Mouse (Mus musculus): Measurements from ENCODE around the gene Gm5127. TPM values are rescaled to one million over a fixed set of nuclear protein-coding genes. Genes with fewer than 3 reads are reported as not detected.

Gm5127 gene
- polyA plus RNA-seq, 1 experiment from 2014 or later = not detected

DNA sequence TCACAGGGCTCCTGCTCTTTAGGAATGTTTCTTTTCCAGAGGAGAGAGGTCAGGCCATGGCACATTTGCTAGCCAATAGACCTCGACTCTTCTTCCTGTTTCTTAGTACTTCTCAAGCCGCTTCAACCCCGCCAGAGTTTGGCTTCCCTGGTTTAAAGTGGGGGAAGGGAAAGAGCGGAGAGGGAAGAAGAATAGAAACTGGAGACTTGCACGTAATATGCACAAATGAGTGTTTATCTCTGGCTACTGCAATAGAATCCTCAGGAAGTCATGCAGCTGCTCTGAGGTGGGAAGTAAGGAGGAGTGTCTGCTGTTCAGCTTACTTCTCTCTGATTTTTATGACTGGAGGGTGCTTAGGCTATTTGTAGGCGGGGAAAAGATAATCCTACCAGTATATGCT, 20.4 kb downstream of the Gm5127 start, which contains the start of gene Cysltr1:
Gene Cysltr1 (minus strand): TSS at position 294 of the 400 bp plus-strand sequence.
- WGBS = 28% methylated on average over 6 of the region's 6 CpGs
- no peak for ATAC-seq (ENCODE audit: low read depth)
- no peaks in the 10 kb centered on the region for H3K9me3 ChIP-seq (ENCODE audit: control insufficient read depth, low read length)

DNA sequence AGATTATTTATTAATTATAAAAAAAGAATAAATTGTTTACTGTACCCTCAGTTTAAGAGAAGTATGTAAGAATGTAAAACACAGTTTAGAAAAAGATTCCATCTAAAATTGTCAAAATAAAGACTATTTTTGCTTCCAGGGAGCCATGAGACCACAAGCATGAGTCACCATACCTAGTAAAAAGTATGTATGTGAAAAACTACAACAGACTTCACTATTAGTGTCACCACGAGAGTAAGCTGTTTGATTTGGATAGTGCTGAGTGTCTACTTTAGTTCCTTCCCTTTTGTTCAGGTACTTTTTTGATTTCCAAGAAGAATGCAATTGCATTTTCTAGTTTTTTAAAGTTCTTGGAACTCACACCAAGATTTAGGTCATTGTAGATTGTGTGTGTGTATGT, 39.5 kb downstream of the Gm5127 start:
- Histone ChIP-seq H3K36me3 (ENCODE audit: control insufficient read depth, insufficient read depth, low read length) (no peaks in the 10 kb centered on the region), H3K27ac (ENCODE audit: low read depth, low read length) (no peak overlapping the region), H3K4me2 (ENCODE audit: low read depth, low read length) (no peak overlapping the region), H3K9me3 (ENCODE audit: control insufficient read depth, low read length) (no peaks in the 10 kb centered on the region), H3K4me3 (ENCODE audit: low read depth, low read length) (no peak overlapping the region), H3K9ac (replicated peaks; ENCODE audit: low read depth, low read length) (no peak overlapping the region), H3K27me3 (ENCODE audit: control insufficient read depth, insufficient read depth, low read length) (no peaks in the 10 kb centered on the region), H3K4me1 (ENCODE audit: control insufficient read depth, insufficient read depth, low read length) (no peaks in the 10 kb centered on the region)
- no peak for ATAC-seq (ENCODE audit: low read depth)
- 71% methylated on average over 1 of the region's 1 CpGs for WGBS

More for the DNA sequence above, 20.4 kb downstream of the Gm5127 start, which contains the start of gene Cysltr1:
- H3K4me3 ChIP-seq (ENCODE audit: low read depth, low read length) = no peak within 1 kb of the TSS
- H3K9ac ChIP-seq (replicated peaks; ENCODE audit: low read depth, low read length) = no peak within 1 kb of the TSS
- no peaks in the 10 kb centered on the region for H3K27me3 ChIP-seq (ENCODE audit: control insufficient read depth, insufficient read depth, low read length)
- no peaks in the 10 kb centered on the region for H3K36me3 ChIP-seq (ENCODE audit: control insufficient read depth, insufficient read depth, low read length)
- H3K27ac ChIP-seq (ENCODE audit: low read depth, low read length) = no peak within 1 kb of the TSS
- no peak within 1 kb of the TSS for H3K4me2 ChIP-seq (ENCODE audit: low read depth, low read length)
- H3K4me1 ChIP-seq (ENCODE audit: control insufficient read depth, insufficient read depth, low read length) = no peaks in the 10 kb centered on the region

DNA sequence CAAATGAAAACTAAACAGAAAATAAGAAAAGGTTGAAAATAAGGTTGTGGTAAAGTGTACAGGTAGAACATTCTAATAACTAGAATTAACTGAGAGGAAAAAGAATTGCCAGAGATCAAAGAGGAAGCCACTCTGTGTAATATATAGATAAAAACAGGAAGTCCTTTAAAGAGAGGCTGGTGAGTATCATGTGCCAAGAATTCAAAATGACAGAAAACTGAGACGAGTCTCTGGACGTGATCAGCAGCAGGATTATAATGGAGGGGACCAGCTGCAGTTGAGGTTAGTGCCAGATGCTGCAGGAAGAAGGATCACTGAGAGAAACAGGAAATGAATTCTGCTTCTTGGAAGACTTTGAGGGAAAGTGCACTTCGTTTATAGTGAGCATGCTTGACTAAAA, 40.7 kb downstream of the Gm5127 start:
- Histone ChIP-seq H3K9me3 (ENCODE audit: control insufficient read depth, low read length) (no peaks in the 10 kb centered on the region), H3K27me3 (ENCODE audit: control insufficient read depth, insufficient read depth, low read length) (no peaks in the 10 kb centered on the region), H3K27ac (ENCODE audit: low read depth, low read length) (no peak overlapping the region), H3K36me3 (ENCODE audit: control insufficient read depth, insufficient read depth, low read length) (no peaks in the 10 kb centered on the region), H3K4me2 (ENCODE audit: low read depth, low read length) (no peak overlapping the region), H3K9ac (replicated peaks; ENCODE audit: low read depth, low read length) (no peak overlapping the region), H3K4me1 (ENCODE audit: control insufficient read depth, insufficient read depth, low read length) (no peaks in the 10 kb centered on the region), H3K4me3 (ENCODE audit: low read depth, low read length) (no peak overlapping the region)
- 66% methylated on average over 3 of the region's 3 CpGs for WGBS
- no peak for ATAC-seq (ENCODE audit: low read depth)

DNA sequence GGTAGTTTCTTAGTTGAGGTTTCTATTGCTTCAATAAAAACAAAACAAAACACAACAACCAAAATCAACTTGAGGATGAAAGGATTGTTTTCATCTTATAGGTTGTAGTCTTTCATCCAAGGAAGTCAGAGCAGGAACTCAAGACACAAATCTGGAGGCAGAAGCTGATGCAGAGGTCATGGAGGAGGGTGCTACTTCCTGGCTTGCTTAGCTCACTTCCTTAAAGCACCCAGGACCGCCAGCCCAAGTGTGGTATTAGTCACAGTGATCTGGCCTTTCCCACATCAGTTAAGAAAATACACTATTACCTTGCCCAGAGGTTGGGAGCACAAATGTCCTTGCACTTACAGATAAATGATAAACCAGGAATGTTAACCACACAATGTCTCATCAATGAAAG, 45.5 kb downstream of the Gm5127 start:
- 80% methylated on average over 1 of the region's 1 CpGs for WGBS
- Histone ChIP-seq H3K9me3 (ENCODE audit: control insufficient read depth, low read length) (no peaks in the 10 kb centered on the region), H3K4me2 (ENCODE audit: low read depth, low read length) (no peak overlapping the region), H3K9ac (replicated peaks; ENCODE audit: low read depth, low read length) (no peak overlapping the region), H3K4me1 (ENCODE audit: control insufficient read depth, insufficient read depth, low read length) (no peaks in the 10 kb centered on the region), H3K4me3 (ENCODE audit: low read depth, low read length) (no peak overlapping the region), H3K27me3 (ENCODE audit: control insufficient read depth, insufficient read depth, low read length) (no peaks in the 10 kb centered on the region), H3K27ac (ENCODE audit: low read depth, low read length) (no peak overlapping the region), H3K36me3 (ENCODE audit: control insufficient read depth, insufficient read depth, low read length) (no peaks in the 10 kb centered on the region)
- no peak for ATAC-seq (ENCODE audit: low read depth)

GRCm38 (mm10) chrX:106633543-106633942, 50.6 kb downstream of the Gm5127 start:
- no peak for ATAC-seq (ENCODE audit: low read depth)
- Histone ChIP-seq H3K4me2 (ENCODE audit: low read depth, low read length) (no peak overlapping the region), H3K9ac (replicated peaks; ENCODE audit: low read depth, low read length) (no peak overlapping the region), H3K4me3 (ENCODE audit: low read depth, low read length) (no peak overlapping the region), H3K36me3 (ENCODE audit: control insufficient read depth, insufficient read depth, low read length) (no peaks in the 10 kb centered on the region), H3K27me3 (ENCODE audit: control insufficient read depth, insufficient read depth, low read length) (no peaks in the 10 kb centered on the region), H3K27ac (ENCODE audit: low read depth, low read length) (no peak overlapping the region), H3K9me3 (ENCODE audit: control insufficient read depth, low read length) (no peaks in the 10 kb centered on the region), H3K4me1 (ENCODE audit: control insufficient read depth, insufficient read depth, low read length) (no peaks in the 10 kb centered on the region)

- no peaks in the 10 kb centered on the region for H3K36me3 ChIP-seq (ENCODE audit: control insufficient read depth, insufficient read depth, low read length)
- no peak for ATAC-seq (ENCODE audit: low read depth)
- H3K4me3 ChIP-seq (ENCODE audit: low read depth, low read length) = no peak overlapping the region
- no peaks in the 10 kb centered on the region for H3K27me3 ChIP-seq (ENCODE audit: control insufficient read depth, insufficient read depth, low read length)
- no peak overlapping the region for H3K9ac ChIP-seq (replicated peaks; ENCODE audit: low read depth, low read length)
- H3K27ac ChIP-seq (ENCODE audit: low read depth, low read length) = no peak overlapping the region
- H3K9me3 ChIP-seq (ENCODE audit: control insufficient read depth, low read length) = no peaks in the 10 kb centered on the region
- no peaks in the 10 kb centered on the region for H3K4me1 ChIP-seq (ENCODE audit: control insufficient read depth, insufficient read depth, low read length)
- H3K4me2 ChIP-seq (ENCODE audit: low read depth, low read length) = no peak overlapping the region
- WGBS = 80% methylated on average over 3 of the region's 3 CpGs
These were observed 52.0 kb downstream of the Gm5127 start for GRCm38 (mm10) chrX:106634799-106635541.

GRCm38 (mm10) chrX:106662101-106662500, 79.1 kb downstream of the Gm5127 start:
- Histone ChIP-seq H3K36me3 (ENCODE audit: control insufficient read depth, insufficient read depth, low read length) (no peaks in the 10 kb centered on the region), H3K9ac (replicated peaks; ENCODE audit: low read depth, low read length) (no peak overlapping the region), H3K27me3 (ENCODE audit: control insufficient read depth, insufficient read depth, low read length) (no peaks in the 10 kb centered on the region), H3K4me2 (ENCODE audit: low read depth, low read length) (no peak overlapping the region), H3K4me1 (ENCODE audit: control insufficient read depth, insufficient read depth, low read length) (no peaks in the 10 kb centered on the region), H3K9me3 (ENCODE audit: control insufficient read depth, low read length) (no peaks in the 10 kb centered on the region), H3K4me3 (ENCODE audit: low read depth, low read length) (no peak overlapping the region), H3K27ac (ENCODE audit: low read depth, low read length) (no peak overlapping the region)
- ATAC-seq (ENCODE audit: low read depth) = no peak

- H3K9me3 ChIP-seq (ENCODE audit: control insufficient read depth, low read length) = no peaks in the 10 kb centered on the region
- WGBS = 88% methylated on average over 3 of the region's 3 CpGs
- no peak overlapping the region for H3K27ac ChIP-seq (ENCODE audit: low read depth, low read length)
- H3K4me2 ChIP-seq (ENCODE audit: low read depth, low read length) = no peak overlapping the region
- no peak overlapping the region for H3K9ac ChIP-seq (replicated peaks; ENCODE audit: low read depth, low read length)
- no peaks in the 10 kb centered on the region for H3K36me3 ChIP-seq (ENCODE audit: control insufficient read depth, insufficient read depth, low read length)
- no peak overlapping the region for H3K4me3 ChIP-seq (ENCODE audit: low read depth, low read length)
- ATAC-seq (ENCODE audit: low read depth) = no peak
- no peaks in the 10 kb centered on the region for H3K27me3 ChIP-seq (ENCODE audit: control insufficient read depth, insufficient read depth, low read length)
- H3K4me1 ChIP-seq (ENCODE audit: control insufficient read depth, insufficient read depth, low read length) = no peaks in the 10 kb centered on the region
These were observed 121.6 kb downstream of the Gm5127 start for GRCm38 (mm10) chrX:106704590-106704989.

GRCm38 (mm10) chrX:106717160-106717559, 134.2 kb downstream of the Gm5127 start:
- H3K9me3 ChIP-seq (ENCODE audit: control insufficient read depth, low read length) = no peaks in the 10 kb centered on the region
- no peak overlapping the region for H3K4me2 ChIP-seq (ENCODE audit: low read depth, low read length)
- no peaks in the 10 kb centered on the region for H3K36me3 ChIP-seq (ENCODE audit: control insufficient read depth, insufficient read depth, low read length)
- no peak overlapping the region for H3K9ac ChIP-seq (replicated peaks; ENCODE audit: low read depth, low read length)
- H3K4me3 ChIP-seq (ENCODE audit: low read depth, low read length) = no peak overlapping the region
- no peak for ATAC-seq (ENCODE audit: low read depth)
- 29% methylated on average over 2 of the region's 2 CpGs for WGBS
- H3K4me1 ChIP-seq (ENCODE audit: control insufficient read depth, insufficient read depth, low read length) = no peaks in the 10 kb centered on the region
- H3K27me3 ChIP-seq (ENCODE audit: control insufficient read depth, insufficient read depth, low read length) = no peaks in the 10 kb centered on the region
- no peak overlapping the region for H3K27ac ChIP-seq (ENCODE audit: low read depth, low read length)

Measured in neural tube, embryonic 14.5 days (tissue).